Mouse (Mus musculus) forebrain, embryonic 13.5 days (tissue): ENCODE data around the gene Cenps. TPM values are rescaled to one million over a fixed set of nuclear protein-coding genes. Genes with fewer than 3 reads are reported as not detected.

Source experiments
- ATAC-seq: fragments of 200-750 bp; cut with Nextera tagmentation; 2 replicates; pipeline ENCODE4 v1.8.0; 2017
- H3K27ac ChIP-seq: fragments of 300-500 bp; sonication (generic); 2 replicates; pipeline ENCODE4 v1.5.1; 2015; ENCODE audit warnings: inconsistent platforms, mild to moderate bottlenecking, moderate library complexity
- H3K27me3 ChIP-seq: fragments of 300-500 bp; sonication (generic); 2 replicates; pipeline ENCODE4 v1.6.1; 2015; ENCODE audit warnings: mild to moderate bottlenecking, inconsistent platforms
- H3K36me3 ChIP-seq: fragments of 300-500 bp; sonication (generic); 2 replicates; pipeline ENCODE4 v1.6.1; 2015; ENCODE audit warnings: mild to moderate bottlenecking, inconsistent platforms; ENCODE audit not compliant: poor library complexity, severe bottlenecking
- H3K4me1 ChIP-seq: fragments of 300-500 bp; sonication (generic); 2 replicates; pipeline ENCODE4 v1.6.1; 2015; ENCODE audit warnings: inconsistent platforms
- H3K4me2 ChIP-seq: fragments of 300-500 bp; sonication (generic); 2 replicates; pipeline ENCODE4 v1.6.1; 2015; ENCODE audit warnings: inconsistent platforms, mild to moderate bottlenecking, moderate library complexity
- H3K4me3 ChIP-seq: fragments of 300-500 bp; sonication (generic); 2 replicates; pipeline ENCODE4 v1.5.1; 2015; ENCODE audit warnings: mild to moderate bottlenecking, inconsistent platforms
- H3K9ac ChIP-seq: fragments of 300-500 bp; sonication (generic); 2 replicates; pipeline ENCODE4 v1.6.1; 2015; ENCODE audit warnings: mild to moderate bottlenecking, inconsistent platforms
- H3K9me3 ChIP-seq: fragments of 300-500 bp; sonication (generic); replicated peaks from 2 replicates; pipeline ENCODE4 v1.6.1; 2016; ENCODE audit warnings: inconsistent platforms
- WGBS: fragments of 180-500 bp; shearing (Covaris S2); methylation state at CpG from one replicate; pipeline ENCODE4 v1.1.7; 2015; 5-methylcytosine and 5-hydroxymethylcytosine counted together
- polyA plus RNA-seq: library from polyadenylated mRNA; unstranded; fragments of >200 nt; fragmentation: Nextera tagmentation; extraction: Ambion mirVana; gene quantifications from 2 replicates; pipeline ENCODE4 v1.2.1, GENCODE M21; 2015

Cenps gene
- polyA plus RNA-seq, 1 experiment from 2014 or later: 38.7 TPM

DNA sequence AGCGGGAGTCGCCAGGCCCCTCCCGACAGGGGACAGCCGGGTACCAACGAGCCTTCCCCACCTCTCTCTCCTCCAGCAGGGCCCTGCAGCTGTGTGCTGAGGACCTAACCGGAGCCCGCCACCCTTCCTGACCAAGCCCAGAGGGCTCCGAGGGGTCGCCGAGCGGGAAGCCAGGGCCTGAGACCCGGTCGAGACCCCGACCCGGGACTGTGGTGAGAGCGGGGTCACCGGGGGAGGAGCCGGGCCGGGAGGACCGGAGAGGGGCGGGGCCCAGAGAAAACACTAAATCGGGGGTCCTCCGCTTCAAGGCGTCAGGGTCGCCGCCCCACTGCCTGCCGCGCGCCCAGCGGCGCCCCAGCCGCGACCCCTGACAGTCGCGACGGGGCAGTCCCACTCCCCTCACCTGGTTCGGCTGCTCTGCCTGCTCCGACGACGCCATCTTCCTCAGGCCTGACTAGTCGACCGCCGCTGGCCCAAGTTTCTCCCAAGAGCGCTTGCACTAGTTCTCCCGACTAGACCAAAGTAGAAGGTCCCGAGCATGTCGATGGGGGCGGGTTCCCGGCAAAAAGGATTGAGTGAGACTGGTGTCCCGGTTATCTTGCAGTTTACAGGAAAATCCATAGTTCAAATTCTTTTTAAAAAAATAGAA, 37.9 kb downstream of the Cenps start, which contains the start of gene Pex14:
Gene Pex14 (minus strand): TSS at position 508 of the 649 bp plus-strand sequence.
- ATAC-seq: peak; percentile 83
- no peaks in the 10 kb centered on the region for H3K9me3 ChIP-seq
- no peaks in the 10 kb centered on the region for H3K27me3 ChIP-seq
- H3K4me1 ChIP-seq: peaks cover 17% of the 10 kb centered on the region
- H3K9ac ChIP-seq: peak within 1 kb of the TSS; percentile 94
- peak within 1 kb of the TSS; percentile 96 for H3K4me2 ChIP-seq
- H3K4me3 ChIP-seq: peak within 1 kb of the TSS; percentile 99
- H3K27ac ChIP-seq: no peak within 1 kb of the TSS
- under 1% methylated on average over 50 of the region's 50 CpGs for WGBS
- no peaks in the 10 kb centered on the region for H3K36me3 ChIP-seq

DNA sequence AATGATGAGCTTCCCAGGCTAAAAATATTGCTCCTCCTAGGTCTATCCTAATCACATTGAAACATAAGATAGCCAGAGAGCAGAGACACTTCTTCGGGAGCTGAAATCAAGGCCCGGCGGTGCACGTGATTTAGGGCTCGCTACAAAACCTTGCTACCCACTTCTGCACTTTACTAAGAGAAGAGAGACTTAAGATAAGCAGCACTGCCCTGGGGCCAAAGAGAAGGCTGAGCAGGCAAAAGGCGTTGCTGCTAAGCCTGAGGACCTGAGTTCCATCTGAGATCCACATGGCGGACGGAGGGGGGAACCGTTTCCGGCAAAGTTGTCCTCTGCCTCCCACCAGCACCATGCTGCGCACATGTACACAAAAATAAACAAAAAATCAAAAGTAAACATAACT, 38.9 kb downstream of the Cenps start:
- no peak overlapping the region for H3K27ac ChIP-seq
- peak overlapping the region; percentile 94 for H3K9ac ChIP-seq
- H3K4me3 ChIP-seq: peak overlapping the region; percentile 99
- no peaks in the 10 kb centered on the region for H3K36me3 ChIP-seq
- no peak for ATAC-seq
- no peaks in the 10 kb centered on the region for H3K27me3 ChIP-seq
- WGBS: 22% methylated on average over 11 of the region's 11 CpGs
- no peaks in the 10 kb centered on the region for H3K9me3 ChIP-seq
- peak overlapping the region; percentile 96 for H3K4me2 ChIP-seq
- peaks cover 15% of the 10 kb centered on the region for H3K4me1 ChIP-seq

DNA sequence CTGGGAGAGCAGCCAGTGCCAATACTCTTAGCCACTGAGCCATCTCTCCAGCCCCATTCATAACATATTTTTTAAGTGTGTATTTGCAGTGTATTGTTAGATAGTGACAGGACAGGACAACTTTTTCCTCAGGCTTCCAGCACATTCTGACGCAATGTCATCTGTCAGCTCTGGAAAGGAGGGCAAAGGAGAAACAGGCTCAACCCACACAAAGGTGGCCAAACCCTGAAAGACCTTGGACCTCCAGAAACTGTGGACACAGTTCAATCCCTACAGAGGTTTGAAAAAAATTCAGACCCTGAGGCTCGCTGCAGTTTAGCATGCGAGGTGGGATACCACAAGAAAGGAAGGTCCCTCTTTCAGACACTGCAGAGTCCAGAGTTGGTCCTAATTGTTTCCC, 39.5 kb downstream of the Cenps start:
- H3K4me3 ChIP-seq: peak overlapping the region; percentile 99
- WGBS: 91% methylated on average over 3 of the region's 3 CpGs
- H3K9me3 ChIP-seq: no peaks in the 10 kb centered on the region
- no peak overlapping the region for H3K27ac ChIP-seq
- H3K27me3 ChIP-seq: no peaks in the 10 kb centered on the region
- peak overlapping the region; percentile 96 for H3K4me2 ChIP-seq
- no peak for ATAC-seq
- peak overlapping the region; percentile 94; the same call in 1 of the 2 replicates for H3K9ac ChIP-seq
- peaks cover 15% of the 10 kb centered on the region for H3K4me1 ChIP-seq
- peaks cover 5% of the 10 kb centered on the region; the same call in 1 of the 2 replicates for H3K36me3 ChIP-seq

DNA sequence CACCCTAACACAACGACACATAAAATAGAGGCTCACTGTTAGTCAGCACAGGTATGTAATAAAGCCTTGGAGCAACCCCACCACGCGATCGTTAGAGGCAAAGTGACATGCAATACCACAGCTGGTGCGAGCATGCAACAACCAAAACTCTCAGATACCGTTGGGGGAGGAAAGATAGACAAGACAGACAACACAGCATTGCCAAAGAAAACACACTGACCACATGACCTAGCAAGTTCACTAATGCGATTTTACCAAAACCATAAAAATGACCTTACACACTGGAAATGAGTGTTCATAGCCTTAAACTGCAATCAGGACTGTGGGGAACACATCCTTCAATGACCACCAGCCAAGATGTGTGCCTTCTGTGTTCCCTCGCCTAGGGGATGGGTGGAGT, 46.1 kb downstream of the Cenps start:
- H3K36me3 ChIP-seq: peaks cover 15% of the 10 kb centered on the region; the same call in 1 of the 2 replicates
- H3K4me1 ChIP-seq: no peaks in the 10 kb centered on the region
- H3K27ac ChIP-seq: no peak overlapping the region
- WGBS: 85% methylated on average over 8 of the region's 8 CpGs
- H3K9ac ChIP-seq: no peak overlapping the region
- H3K4me3 ChIP-seq: no peak overlapping the region
- ATAC-seq: no peak
- H3K4me2 ChIP-seq: no peak overlapping the region
- no peaks in the 10 kb centered on the region for H3K27me3 ChIP-seq
- H3K9me3 ChIP-seq: no peaks in the 10 kb centered on the region

DNA sequence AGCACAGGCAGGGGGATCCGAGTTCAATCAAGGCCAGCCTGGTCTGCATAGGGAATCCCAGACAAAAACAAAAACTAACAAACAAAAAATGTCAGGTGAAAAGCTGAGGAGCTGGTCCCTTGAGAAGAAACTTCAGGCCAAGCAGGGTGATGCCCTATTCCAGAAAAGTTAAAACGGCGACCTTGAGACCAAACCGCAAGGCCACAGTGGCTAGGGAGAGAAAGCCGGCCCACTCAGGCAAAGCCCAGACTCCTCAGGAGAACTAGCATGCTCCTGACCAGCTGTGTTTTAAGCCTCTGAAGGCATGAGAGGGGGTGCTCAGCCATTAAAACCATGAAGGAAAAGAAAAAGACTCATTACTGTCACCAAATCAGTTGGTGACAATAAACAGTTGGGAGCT, 52.0 kb downstream of the Cenps start:
- ATAC-seq: no peak
- Histone ChIP-seq H3K9me3 (no peaks in the 10 kb centered on the region), H3K27me3 (no peaks in the 10 kb centered on the region), H3K27ac (no peak overlapping the region), H3K4me3 (no peak overlapping the region), H3K4me1 (peaks cover 9% of the 10 kb centered on the region), H3K9ac (no peak overlapping the region), H3K4me2 (no peak overlapping the region), H3K36me3 (no peaks in the 10 kb centered on the region)
- 79% methylated on average over 5 of the region's 5 CpGs for WGBS

DNA sequence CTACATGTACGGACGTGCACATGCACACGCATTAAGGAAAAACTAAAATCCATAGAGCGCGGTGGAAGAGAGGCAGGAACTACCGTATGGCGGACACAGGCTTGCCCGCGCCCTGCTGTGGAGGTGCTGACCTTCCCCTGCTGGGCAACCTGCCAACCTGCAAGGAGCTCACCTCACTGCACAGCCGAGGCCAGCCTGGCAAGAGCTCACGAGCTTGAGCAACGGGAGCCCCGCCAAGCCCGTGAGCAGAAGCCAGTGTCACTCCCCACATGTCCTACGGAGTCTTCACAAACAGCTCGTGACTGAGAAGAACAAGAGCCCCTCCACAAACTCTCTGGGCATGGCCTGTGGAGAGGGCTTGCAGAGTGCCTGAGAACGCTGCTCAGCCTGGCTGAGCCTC, 55.9 kb downstream of the Cenps start:
- Histone ChIP-seq H3K27me3 (no peaks in the 10 kb centered on the region), H3K9ac (0 out of 2 replicates have a peak overlapping the region, but pooled peaks have one; percentile 21), H3K4me1 (peaks cover 10% of the 10 kb centered on the region), H3K4me2 (no peak overlapping the region), H3K27ac (no peak overlapping the region), H3K4me3 (no peak overlapping the region), H3K9me3 (no peaks in the 10 kb centered on the region), H3K36me3 (no peaks in the 10 kb centered on the region)
- ATAC-seq: no peak
- 67% methylated on average over 17 of the region's 17 CpGs for WGBS

DNA sequence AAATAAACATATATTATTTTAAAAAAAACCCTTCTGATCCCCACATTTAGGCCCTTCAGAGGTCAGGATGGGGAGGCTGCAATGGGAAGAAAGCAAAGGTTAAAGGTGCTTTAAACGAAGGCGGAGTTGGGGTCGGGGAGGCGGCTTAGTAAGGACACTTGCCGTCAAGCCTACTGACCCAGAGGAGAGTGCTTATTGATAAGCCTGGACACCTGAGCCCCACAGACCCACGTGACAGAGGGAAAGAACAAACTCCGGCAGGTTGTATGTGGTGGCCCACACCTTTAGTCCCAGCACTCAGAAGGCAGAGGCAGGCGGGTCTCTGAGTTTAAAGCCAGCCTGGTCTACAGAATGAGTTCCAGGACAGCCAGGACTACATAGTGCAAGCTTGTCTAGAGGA, 57.3 kb downstream of the Cenps start:
- Histone ChIP-seq H3K4me3 (no peak overlapping the region), H3K9ac (no peak overlapping the region), H3K9me3 (no peaks in the 10 kb centered on the region), H3K27me3 (no peaks in the 10 kb centered on the region), H3K36me3 (peaks cover 3% of the 10 kb centered on the region; the same call in 1 of the 2 replicates), H3K27ac (no peak overlapping the region), H3K4me2 (no peak overlapping the region), H3K4me1 (peaks cover 19% of the 10 kb centered on the region)
- no peak for ATAC-seq
- WGBS: 95% methylated on average over 8 of the region's 8 CpGs

DNA sequence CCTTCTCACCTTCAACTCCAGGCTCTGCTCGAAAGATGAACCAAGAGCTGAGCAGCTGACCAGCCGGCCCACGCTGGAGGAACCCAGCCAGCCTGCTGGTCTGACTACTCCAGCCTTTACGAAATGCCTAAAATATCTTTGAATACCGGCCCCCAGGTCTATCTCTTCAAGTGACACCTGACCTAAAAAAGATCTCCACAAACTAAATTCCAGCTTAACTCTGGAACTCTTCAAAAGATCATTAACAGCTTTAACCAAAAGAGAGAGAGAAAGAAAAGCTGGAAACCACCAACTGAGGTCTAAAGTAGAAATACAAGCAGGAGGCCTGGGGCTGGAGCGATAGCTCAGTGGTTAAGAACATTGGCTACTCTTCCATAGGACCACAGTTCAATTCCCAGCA, 57.8 kb downstream of the Cenps start:
- Histone ChIP-seq H3K4me1 (peaks cover 19% of the 10 kb centered on the region), H3K9me3 (no peaks in the 10 kb centered on the region), H3K4me2 (no peak overlapping the region), H3K36me3 (peaks cover 7% of the 10 kb centered on the region; the same call in 1 of the 2 replicates), H3K4me3 (no peak overlapping the region), H3K27ac (no peak overlapping the region), H3K9ac (no peak overlapping the region), H3K27me3 (no peaks in the 10 kb centered on the region)
- WGBS: 91% methylated on average over 6 of the region's 6 CpGs
- ATAC-seq: no peak

DNA sequence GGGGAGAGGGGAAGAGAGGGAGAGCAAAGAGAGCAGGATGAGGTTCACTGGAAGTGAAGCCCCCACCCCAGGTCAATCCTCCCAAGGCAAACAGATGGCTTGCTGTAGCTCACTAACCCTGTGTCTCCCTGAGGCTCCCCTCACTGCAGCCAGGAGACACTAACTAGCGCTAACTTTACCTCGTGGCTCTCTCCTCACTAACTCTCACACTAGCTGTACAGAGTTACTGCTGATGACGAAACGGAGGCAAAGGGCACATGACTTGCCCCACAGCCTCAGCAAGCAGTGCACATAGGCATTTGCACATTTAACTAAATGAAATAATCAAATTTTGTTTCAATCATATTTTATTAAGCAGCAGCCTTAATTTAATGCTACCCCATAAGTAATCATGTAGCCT, 59.2 kb downstream of the Cenps start:
- Histone ChIP-seq H3K4me1 (peaks cover 19% of the 10 kb centered on the region), H3K36me3 (peaks cover 9% of the 10 kb centered on the region; the same call in 1 of the 2 replicates), H3K9ac (no peak overlapping the region), H3K27me3 (no peaks in the 10 kb centered on the region), H3K4me3 (no peak overlapping the region), H3K4me2 (no peak overlapping the region), H3K9me3 (no peaks in the 10 kb centered on the region), H3K27ac (no peak overlapping the region)
- no peak for ATAC-seq
- 75% methylated on average over 4 of the region's 4 CpGs for WGBS

Other genes with a start within 250 kb of the Cenps start
- gene Pex14, start 37.8 kb downstream of the Cenps start, polyA plus RNA-seq: 46.1 and 47.8 TPM in 2 replicates
- gene Dffa, start 33.5 kb downstream of the Cenps start, polyA plus RNA-seq: 24.4 and 25.4 TPM in 2 replicates
- 0.28 TPM in 1 of 2 replicates, not detected in the other for gene Cort, start 10.9 kb downstream of the Cenps start, polyA plus RNA-seq
- gene Pgd, start 29.1 kb upstream of the Cenps start, polyA plus RNA-seq: 96.4 and 107 TPM in 2 replicates
- gene Kif1b, start 170.1 kb upstream of the Cenps start, polyA plus RNA-seq: 136 TPM in 2 replicates